7 mouse cellular contexts compared by ENCODE assay signal in the genomic region with DNA sequence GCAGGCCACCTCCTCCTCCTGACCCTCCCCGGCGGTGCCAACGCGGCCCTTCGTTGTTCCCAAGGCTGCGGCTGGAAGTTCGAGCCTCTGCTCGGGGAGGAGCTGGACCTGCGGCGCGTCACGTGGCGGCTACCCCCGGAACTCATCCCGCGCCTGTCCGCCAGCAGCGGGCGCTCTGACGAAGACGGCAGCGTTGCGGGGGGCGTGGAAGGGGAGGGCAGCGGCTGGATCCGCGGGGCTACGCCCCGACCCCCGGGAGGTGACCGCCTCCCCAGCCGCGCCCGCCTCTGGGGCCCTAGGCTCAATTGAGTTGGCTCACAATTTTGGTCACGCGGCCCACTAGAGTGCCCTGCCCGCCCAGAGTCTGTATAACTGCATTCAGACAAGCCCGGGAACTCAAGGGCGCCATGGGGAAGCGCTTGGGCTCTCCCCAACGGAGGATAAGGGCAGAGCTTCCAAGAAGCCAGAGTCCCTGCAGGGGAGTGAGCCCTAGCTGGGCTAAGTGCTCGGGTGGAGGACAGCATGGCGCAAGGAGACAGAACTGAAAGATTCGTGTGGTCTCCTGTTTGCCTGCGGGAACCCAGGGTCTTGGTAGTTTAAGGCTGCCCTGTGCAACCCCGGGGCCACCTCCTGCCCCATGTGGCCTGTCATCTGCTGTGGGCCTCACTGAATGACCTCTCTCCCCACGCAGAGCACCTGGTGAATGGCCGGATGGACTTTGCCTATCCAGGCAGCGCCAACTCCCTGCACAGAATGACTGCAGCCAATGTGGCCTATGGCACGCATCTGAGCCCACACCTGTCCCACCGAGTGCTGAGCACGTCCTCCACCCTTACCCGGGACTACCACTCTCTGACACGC. TPM values are rescaled to one million over a fixed set of nuclear protein-coding genes. Genes with fewer than 3 reads are reported as not detected.
DNase-seq lines count a peak whose midpoint lies in the region; ATAC-seq and TF ChIP-seq lines count a peak whose summit lies in the region.

No protein-coding gene starts in this region.

- peak overlapping the region; percentile 29 for H3K4me3 ChIP-seq in cortical plate, adult 2 months (ENCODE audit: insufficient read depth, low read length)
- H3K4me3 ChIP-seq in hindbrain, postnatal 0 days (ENCODE audit: low read length), result peak overlapping the region; percentile 31
- H3K4me3 ChIP-seq in limb, embryonic 12.5 days (replicated peaks), result peak overlapping the region; percentile 38
- peak overlapping the region; percentile 41 for H3K4me3 ChIP-seq in midbrain, embryonic 12.5 days

- H3K9ac ChIP-seq in hindbrain, postnatal 0 days (replicated peaks; ENCODE audit: low read length), result peak overlapping the region; percentile 47
- peak overlapping the region; percentile 60 for H3K9ac ChIP-seq in limb, embryonic 12.5 days (replicated peaks)
- peak overlapping the region; percentile 40; the same call in 1 of the 2 replicates for H3K9ac ChIP-seq in midbrain, embryonic 12.5 days (replicated peaks)

- TF ChIP-seq POLR2A in cortical plate, adult 2 months (IDR thresholded peaks at IDR 0.05; ENCODE audit: extremely low read depth, insufficient read depth, low read length), result no peak

- peak overlapping the region; percentile 64 for H3K4me2 ChIP-seq in hindbrain, postnatal 0 days (ENCODE audit: low read depth, low read length)
- H3K4me2 ChIP-seq in limb, embryonic 12.5 days, result peak overlapping the region; percentile 61
- H3K4me2 ChIP-seq in midbrain, embryonic 12.5 days (replicated peaks), result peak overlapping the region; percentile 65

- DNase-seq in adrenal gland, adult (ENCODE audit: inconsistent age in 2 of 2, low spot score in 1 of 2), result peak; percentile 86 to 92
- peak; percentile 81 for DNase-seq in gastrocnemius, postnatal 10 days
- DNase-seq in hindbrain, postnatal 0 days (ENCODE audit: low spot score), result peak; percentile 76
- DNase-seq in spleen, adult 18-20 months, result peak; percentile 66 to 77

- ATAC-seq in hindbrain, postnatal 0 days, result peak; percentile 75
- ATAC-seq in limb, embryonic 12.5 days (ENCODE audit: insufficient number of reproducible peaks, insufficient read depth, low FRiP score, low TSS enrichment, low read depth), result peak; percentile 50
- peak; percentile 60 for ATAC-seq in midbrain, embryonic 12.5 days (ENCODE audit: low FRiP score, low read depth)

- WGBS in hindbrain, postnatal 0 days, result 6% methylated on average over 50 of the region's 54 CpGs
- WGBS in limb, embryonic 12.5 days, result 5% methylated on average over 54 of the region's 54 CpGs
- 5% methylated on average over 54 of the region's 54 CpGs for WGBS in midbrain, embryonic 12.5 days

- no peaks in the 10 kb centered on the region for H3K27me3 ChIP-seq in hindbrain, postnatal 0 days (ENCODE audit: insufficient read depth, low read length)
- peaks cover 5% of the 10 kb centered on the region for H3K27me3 ChIP-seq in limb, embryonic 12.5 days
- H3K27me3 ChIP-seq in midbrain, embryonic 12.5 days, result peaks cover 33% of the 10 kb centered on the region

- H3K27ac ChIP-seq in cortical plate, adult 2 months (ENCODE audit: insufficient read depth, low read length), result no peak overlapping the region
- peak overlapping the region; percentile 70 for H3K27ac ChIP-seq in hindbrain, postnatal 0 days
- peak overlapping the region; percentile 75 for H3K27ac ChIP-seq in limb, embryonic 12.5 days
- H3K27ac ChIP-seq in midbrain, embryonic 12.5 days (replicated peaks), result no peak overlapping the region

- peak; percentile 27 for TF ChIP-seq CTCF in cortical plate, adult 2 months (IDR thresholded peaks at IDR 0.05; ENCODE audit: extremely low read depth, insufficient read depth, low read length)
- peak; percentile 63 for TF ChIP-seq CTCF in hindbrain, postnatal 0 days (IDR thresholded peaks at IDR 0.05; ENCODE audit: low read depth)

- H3K9me3 ChIP-seq in hindbrain, postnatal 0 days (ENCODE audit: low read length), result no peaks in the 10 kb centered on the region
- peaks cover 4% of the 10 kb centered on the region; the same call in 1 of the 2 replicates for H3K9me3 ChIP-seq in limb, embryonic 12.5 days
- H3K9me3 ChIP-seq in midbrain, embryonic 12.5 days, result no peaks in the 10 kb centered on the region

- no peaks in the 10 kb centered on the region for H3K4me1 ChIP-seq in cortical plate, adult 2 months (ENCODE audit: control insufficient read depth, insufficient read depth, low read length)
- H3K4me1 ChIP-seq in hindbrain, postnatal 0 days (ENCODE audit: insufficient read depth, low read length), result peaks cover 8% of the 10 kb centered on the region
- peaks cover 29% of the 10 kb centered on the region for H3K4me1 ChIP-seq in limb, embryonic 12.5 days (replicated peaks)
- peaks cover 23% of the 10 kb centered on the region for H3K4me1 ChIP-seq in midbrain, embryonic 12.5 days

- H3K36me3 ChIP-seq in hindbrain, postnatal 0 days (ENCODE audit: insufficient read depth, low read length), result no peaks in the 10 kb centered on the region
- peaks cover 37% of the 10 kb centered on the region for H3K36me3 ChIP-seq in limb, embryonic 12.5 days
- no peaks in the 10 kb centered on the region for H3K36me3 ChIP-seq in midbrain, embryonic 12.5 days

RNA-seq across cellular contexts. Expression of gene Galk1, which starts 7.4 kb away (rescaled TPM):
- 19.2 and 20.4 TPM in 2 replicates for polyA plus RNA-seq in cortical plate, adult 2 months (2012; rRNA removed)
- total RNA-seq in gastrocnemius, postnatal 10 days (2021), result 10 to 100 TPM; 14.8 to 19.2 TPM
- 51.5 and 52.3 TPM in 2 replicates for total RNA-seq in hindbrain, postnatal 0 days (2014; rRNA removed)
- polyA plus RNA-seq in hindbrain, postnatal 0 days (2015; fragmentation: Nextera tagmentation; extraction: Ambion mirVana), result 60.3 and 61.7 TPM in 2 replicates
- 181 and 182 TPM in 2 replicates for polyA plus RNA-seq in limb, embryonic 12.5 days (2016; fragmentation: Nextera tagmentation; extraction: Ambion mirVana)
- 75.3 and 92.6 TPM in 2 replicates for polyA plus RNA-seq in midbrain, embryonic 12.5 days (2016; fragmentation: Nextera tagmentation; extraction: Ambion mirVana)

RNA-seq across cellular contexts. Expression of gene H3f3b, which starts 22.7 kb away (rescaled TPM):
- polyA plus RNA-seq in cortical plate, adult 2 months (2012; rRNA removed), result 217 and 235 TPM in 2 replicates
- total RNA-seq in gastrocnemius, postnatal 10 days (2021), result 100 to 1,000 TPM; 252 TPM
- 603 and 627 TPM in 2 replicates for total RNA-seq in hindbrain, postnatal 0 days (2014; rRNA removed)
- 2,179 and 2,253 TPM in 2 replicates for polyA plus RNA-seq in hindbrain, postnatal 0 days (2015; fragmentation: Nextera tagmentation; extraction: Ambion mirVana)
- polyA plus RNA-seq in limb, embryonic 12.5 days (2016; fragmentation: Nextera tagmentation; extraction: Ambion mirVana), result 2,405 and 2,474 TPM in 2 replicates
- 2,249 and 2,254 TPM in 2 replicates for polyA plus RNA-seq in midbrain, embryonic 12.5 days (2016; fragmentation: Nextera tagmentation; extraction: Ambion mirVana)

RNA-seq across cellular contexts. Expression of gene Unk, which starts 25.1 kb away (rescaled TPM):
- polyA plus RNA-seq in cortical plate, adult 2 months (2012; rRNA removed), result 31.1 and 33.4 TPM in 2 replicates
- total RNA-seq in gastrocnemius, postnatal 10 days (2021), result 10 to 100 TPM; 13.6 to 15.8 TPM
- 47.1 and 50.2 TPM in 2 replicates for total RNA-seq in hindbrain, postnatal 0 days (2014; rRNA removed)
- polyA plus RNA-seq in hindbrain, postnatal 0 days (2015; fragmentation: Nextera tagmentation; extraction: Ambion mirVana), result 22.8 and 24.5 TPM in 2 replicates
- 50.0 and 51.8 TPM in 2 replicates for polyA plus RNA-seq in limb, embryonic 12.5 days (2016; fragmentation: Nextera tagmentation; extraction: Ambion mirVana)
- polyA plus RNA-seq in midbrain, embryonic 12.5 days (2016; fragmentation: Nextera tagmentation; extraction: Ambion mirVana), result 50.3 and 51.5 TPM in 2 replicates

RNA-seq across cellular contexts. Expression of gene Itgb4, which starts 30.6 kb away (rescaled TPM):
- 8.0 and 8.2 TPM in 2 replicates for polyA plus RNA-seq in cortical plate, adult 2 months (2012; rRNA removed)
- 1 to 10 TPM; 4.6 to 4.9 TPM for total RNA-seq in gastrocnemius, postnatal 10 days (2021)
- total RNA-seq in hindbrain, postnatal 0 days (2014; rRNA removed), result 1.7 and 3.1 TPM in 2 replicates
- 2.2 and 2.8 TPM in 2 replicates for polyA plus RNA-seq in hindbrain, postnatal 0 days (2015; fragmentation: Nextera tagmentation; extraction: Ambion mirVana)
- 3.1 and 3.9 TPM in 2 replicates for polyA plus RNA-seq in limb, embryonic 12.5 days (2016; fragmentation: Nextera tagmentation; extraction: Ambion mirVana)
- polyA plus RNA-seq in midbrain, embryonic 12.5 days (2016; fragmentation: Nextera tagmentation; extraction: Ambion mirVana), result 0.59 and 1.3 TPM in 2 replicates

Comparison
In these comparisons a context has a peak if more than half of its experiments do, and no peak if none do; other contexts are left out.
1. H3K27ac ChIP-seq: peak in hindbrain, postnatal 0 days (single experiment) and limb, embryonic 12.5 days (single experiment); none in cortical plate, adult 2 months (single experiment) and midbrain, embryonic 12.5 days (single experiment).
2. Peak in every context shown above with its lines, with median percentiles within 50 percentile points of each other: DNase-seq, H3K4me3 ChIP-seq, ATAC-seq, H3K4me2 ChIP-seq and H3K9ac ChIP-seq.